Mouse (Mus musculus) spleen, postnatal 14 days (tissue): ENCODE results near the gene Pnp2.
"Not testable (repeated sequence)": the region's sequence is repeated elsewhere in the genome, so short reads cannot be mapped to it uniquely, and the experiment has no call there.

Source experiments
- DNase-seq, 2 experiments: peaks; one replicate each; pipeline ENCODE4 v3.0.0; 2021 to 2022; ENCODE audit warnings: low spot score in 2 of 2

Pnp2 gene

GRCm38 (mm10) chr14:50957146-50957545 lies 1.4 kb downstream of the Pnp2 start:
- not testable (repeated sequence) for DNase-seq

DNA sequence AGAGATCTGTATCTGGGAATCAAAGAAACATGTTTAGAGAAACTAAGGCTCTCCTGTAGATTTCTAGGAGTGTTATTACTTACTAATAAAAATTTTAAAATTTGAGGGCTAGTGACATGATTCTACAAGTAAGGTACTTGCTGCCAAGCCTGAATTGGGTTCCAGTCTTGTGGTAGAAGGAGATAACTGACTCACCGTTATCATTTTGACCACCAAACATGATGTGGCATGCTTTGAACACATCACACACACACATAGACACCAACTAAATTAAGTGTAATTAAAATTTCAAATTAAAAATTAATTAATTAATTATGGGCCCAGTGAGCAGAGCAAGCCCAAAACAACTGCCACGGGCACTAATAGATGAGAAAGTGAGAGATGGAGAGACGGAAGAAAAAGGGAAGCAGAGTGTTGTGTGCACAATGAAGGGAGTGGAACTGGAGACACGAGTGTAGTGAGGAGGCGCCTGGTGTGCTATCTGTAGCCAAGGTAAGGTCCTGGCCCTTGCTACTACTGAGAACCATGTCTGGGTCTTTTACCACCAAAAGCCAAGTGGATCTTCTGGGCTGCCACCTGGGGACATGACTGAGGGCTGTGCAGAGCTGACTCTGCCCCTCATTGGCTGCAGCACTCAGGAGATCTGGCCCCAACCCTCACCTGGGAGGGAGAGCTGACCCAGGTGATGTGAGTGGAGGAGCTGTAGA lies 2.6 kb downstream of the Pnp2 start:
- DNase-seq: not testable (repeated sequence)

GRCm38 (mm10) chr14:50968216-50968980 lies 12.6 kb downstream of the Pnp2 start:
- no peak for DNase-seq

DNA sequence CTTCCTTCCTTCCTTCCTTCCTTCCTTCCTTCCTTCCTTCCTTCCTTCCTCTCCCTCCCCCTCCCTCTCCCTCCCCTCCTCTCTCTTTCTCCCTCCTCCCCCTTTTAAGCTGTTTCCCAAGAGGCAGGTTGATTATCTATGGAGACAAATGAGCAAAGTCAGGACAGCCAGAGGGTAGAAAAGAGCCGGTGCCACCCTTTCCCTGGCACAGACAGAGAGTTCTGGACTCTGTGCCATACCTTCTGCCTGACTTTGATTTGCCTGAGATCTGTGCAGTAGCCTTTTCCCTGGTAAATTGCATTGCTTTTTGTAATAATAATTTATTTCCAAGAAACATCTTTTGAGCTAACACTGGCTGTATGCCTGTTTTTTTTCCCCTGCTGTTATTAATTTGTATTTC lies 13.2 kb downstream of the Pnp2 start:
- no peak for DNase-seq

DNA sequence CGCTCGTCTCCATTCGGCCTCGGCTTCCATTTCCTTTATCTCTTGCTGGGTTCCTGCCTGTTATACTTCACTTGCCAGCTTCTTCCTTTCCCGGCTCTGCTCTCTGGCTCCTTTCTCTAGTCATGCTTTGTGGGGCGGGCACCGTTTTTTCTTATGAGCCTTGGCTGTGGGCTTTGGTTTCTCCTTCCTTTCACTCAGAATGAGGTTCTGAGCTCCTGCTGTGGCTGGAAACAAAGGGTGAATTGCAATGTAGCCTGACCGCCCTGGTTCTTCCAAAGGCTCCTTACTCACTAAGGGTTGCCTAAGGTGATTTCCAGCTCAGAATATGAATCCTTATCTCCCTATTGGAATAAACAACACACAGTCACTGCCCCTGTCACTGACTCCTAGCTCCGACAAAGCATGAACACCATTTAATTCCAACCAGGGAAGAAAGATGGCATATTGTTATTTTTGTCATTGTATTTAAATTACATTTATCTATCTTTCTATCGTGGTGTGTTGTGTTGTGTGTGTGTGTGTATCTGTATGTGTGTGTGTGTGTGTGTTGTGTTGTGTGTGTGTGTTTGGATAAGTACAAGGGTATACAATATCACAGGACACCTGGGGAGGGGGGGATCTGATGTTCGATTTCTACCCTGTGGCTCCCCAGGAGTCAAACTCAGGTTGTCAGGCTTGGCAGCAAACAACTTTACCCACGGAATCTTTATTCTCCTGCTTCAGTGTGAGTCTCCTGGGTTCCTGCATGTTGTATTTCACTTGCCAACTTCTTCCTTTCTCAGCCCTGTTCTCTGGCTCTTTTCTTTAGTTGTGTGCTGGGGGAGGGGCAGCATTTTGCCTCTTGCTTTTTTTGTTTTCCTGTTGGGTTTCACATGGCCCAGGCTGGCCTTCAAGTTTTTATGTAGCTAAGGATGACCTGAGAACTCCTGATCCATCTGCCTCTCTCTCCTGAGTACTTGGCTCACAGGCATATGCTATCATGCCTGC lies 14.1 kb downstream of the Pnp2 start:
- DNase-seq: no peak

DNA sequence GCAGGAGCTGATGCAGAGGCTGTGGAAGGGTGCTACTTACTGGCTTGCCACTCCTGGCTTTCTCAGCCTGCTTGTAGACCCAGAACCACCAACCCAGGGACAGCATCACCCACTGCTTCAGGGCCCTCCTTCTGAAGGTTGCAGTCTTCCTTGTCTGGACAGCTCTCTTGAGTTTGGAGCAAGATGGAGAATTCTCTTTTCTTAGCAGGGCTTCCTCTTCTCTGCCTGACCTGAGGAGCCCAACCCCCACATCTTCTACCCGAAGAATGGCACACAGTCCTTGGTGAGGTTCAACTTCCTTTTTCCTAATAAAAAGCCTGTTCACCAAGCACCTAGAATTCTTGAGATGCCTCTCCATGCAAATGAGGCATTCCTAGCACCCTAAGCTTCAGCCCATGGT lies 15.0 kb downstream of the Pnp2 start:
- no peak for DNase-seq

GRCm38 (mm10) chr14:50973054-50973453 lies 17.3 kb downstream of the Pnp2 start:
- DNase-seq: not testable (repeated sequence)

DNA sequence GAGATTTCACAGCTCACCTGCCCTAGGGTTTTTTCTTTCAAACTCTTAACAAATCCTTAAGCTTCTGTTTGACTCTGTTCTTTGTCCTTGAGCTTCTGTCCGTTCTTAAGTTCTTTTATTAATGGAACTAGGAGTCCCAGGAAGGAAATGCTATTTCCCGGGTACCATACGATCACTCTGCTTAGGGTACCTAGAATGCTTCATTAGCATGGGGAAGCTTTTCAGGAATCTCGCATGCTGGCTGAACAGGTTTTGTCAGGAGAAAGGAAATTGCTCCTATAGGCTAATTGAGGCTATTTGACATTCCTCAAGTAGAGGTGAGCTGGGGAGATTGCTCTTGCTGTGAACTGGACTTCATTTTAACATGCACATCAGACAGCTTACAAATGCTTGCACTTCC lies 17.9 kb downstream of the Pnp2 start:
- DNase-seq: no peak

GRCm38 (mm10) chr14:50975001-50975400 lies 19.2 kb downstream of the Pnp2 start:
- DNase-seq: no peak

GRCm38 (mm10) chr14:50976674-50977073 lies 20.9 kb downstream of the Pnp2 start:
- no peak for DNase-seq

- not testable (repeated sequence) for DNase-seq
These were observed 22.7 kb downstream of the Pnp2 start for GRCm38 (mm10) chr14:50978451-50978850.

GRCm38 (mm10) chr14:50979631-50980030 lies 23.8 kb downstream of the Pnp2 start:
- DNase-seq: no peak

DNA sequence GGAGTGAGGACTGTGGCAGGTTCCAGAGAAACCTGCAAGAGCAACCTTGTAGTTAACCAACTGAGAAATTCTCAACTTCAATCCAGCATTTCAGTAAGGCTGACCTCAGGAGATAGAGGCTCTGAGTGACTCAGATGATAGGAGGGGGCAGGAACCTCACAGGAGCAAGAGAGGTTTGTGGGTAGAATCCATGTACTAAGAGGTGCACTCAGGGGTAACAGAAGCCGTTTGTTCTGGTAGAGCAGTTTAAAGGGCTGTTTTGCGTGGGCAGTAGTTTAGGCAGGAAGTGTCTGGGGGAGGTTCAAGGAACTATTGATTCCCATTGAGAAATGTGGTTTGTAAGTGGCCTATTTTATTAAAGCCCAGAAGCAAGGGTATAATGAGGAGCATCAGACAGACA lies 25.4 kb downstream of the Pnp2 start:
- DNase-seq: no peak

GRCm38 (mm10) chr14:50981837-50982236 lies 26.0 kb downstream of the Pnp2 start:
- no peak for DNase-seq

DNA sequence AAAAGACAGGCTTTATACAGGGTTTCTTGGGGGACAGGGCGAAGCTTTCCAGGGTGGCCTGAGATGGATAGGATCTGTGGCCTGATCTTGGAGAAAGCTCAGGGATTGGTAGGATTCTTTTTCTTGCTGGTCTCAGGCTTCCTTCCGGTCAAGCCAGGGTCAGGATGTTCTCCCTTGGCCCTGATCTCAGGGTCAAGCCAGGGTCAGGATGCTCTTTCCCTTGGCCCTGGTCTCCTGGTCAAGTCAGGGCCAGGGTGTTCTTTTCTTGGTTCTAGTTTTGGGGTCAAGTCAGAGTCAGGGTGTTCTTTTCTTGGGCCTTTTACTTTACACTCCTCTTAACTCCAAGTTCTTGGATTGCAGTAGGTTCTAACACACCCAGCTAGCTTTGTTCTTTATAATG lies 31.9 kb downstream of the Pnp2 start:
- no peak for DNase-seq

DNA sequence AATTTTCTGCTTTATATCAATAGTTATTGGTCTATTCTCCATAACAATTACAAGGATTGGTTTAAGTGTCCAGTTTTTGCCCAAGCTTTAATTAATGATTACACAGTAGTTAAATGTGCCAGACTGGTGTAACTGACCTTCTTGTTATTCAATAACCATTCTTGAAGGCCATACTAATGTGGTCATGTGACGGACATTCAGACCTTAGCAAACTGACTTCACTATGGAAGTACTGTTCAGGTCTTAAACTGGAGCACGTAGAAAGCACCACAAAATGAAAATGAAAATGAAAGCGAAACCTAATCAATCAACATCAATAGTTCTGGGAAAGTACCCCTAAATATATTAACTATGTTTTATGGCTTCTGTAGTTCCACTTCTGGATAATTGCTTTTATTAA lies 35.2 kb downstream of the Pnp2 start:
- DNase-seq: no peak

DNA sequence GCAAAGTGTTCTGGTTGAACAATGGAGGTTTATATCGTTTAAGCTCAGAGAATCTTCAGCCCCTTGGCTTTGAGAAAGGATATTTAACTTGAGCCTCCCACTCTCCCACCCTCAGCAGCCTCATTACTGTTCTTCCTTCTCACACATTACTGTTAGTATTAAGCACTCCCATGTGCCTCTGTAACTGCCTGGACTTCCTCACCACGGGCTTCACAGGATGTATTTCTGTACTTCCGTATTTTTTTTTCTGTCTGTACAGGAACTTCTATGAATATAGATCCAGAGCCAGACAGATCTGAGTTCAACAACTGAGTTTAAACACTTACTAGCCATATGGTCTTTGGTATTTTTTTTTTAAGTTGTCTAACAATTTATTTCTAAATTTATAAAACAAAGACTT lies 41.3 kb downstream of the Pnp2 start:
- DNase-seq: no peak

DNA sequence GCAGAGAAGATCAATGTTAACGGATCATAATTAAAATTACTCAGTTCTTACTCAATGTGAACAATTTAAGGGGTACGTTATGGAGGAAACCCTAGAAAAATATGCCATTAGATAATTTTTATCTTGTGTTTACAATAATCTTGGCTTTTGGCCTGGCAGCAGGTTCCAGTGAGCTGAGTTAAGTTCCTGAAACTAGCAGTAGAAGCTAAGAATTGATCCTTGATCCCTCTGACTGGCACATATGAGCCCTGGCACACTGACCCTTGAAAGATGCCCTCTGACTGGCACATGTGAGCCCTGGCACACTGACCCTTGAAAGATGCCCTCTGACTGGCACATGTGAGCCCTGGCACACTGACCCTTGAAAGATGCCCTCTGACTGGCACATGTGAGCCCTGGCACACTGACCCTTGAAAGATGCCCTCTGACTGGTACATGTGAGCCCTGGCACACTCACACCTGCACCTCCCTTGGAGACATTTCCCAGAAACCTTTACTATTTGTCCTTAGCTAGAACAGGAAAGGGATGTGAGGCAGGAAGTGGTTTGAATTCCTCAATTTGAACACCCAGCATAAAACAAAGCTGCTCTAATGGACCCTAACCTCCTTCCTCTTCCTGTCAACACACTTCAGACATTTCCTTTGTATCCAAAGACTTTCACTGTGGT lies 42.3 kb downstream of the Pnp2 start:
- DNase-seq: no peak

GRCm38 (mm10) chr14:51007152-51007801 lies 51.5 kb downstream of the Pnp2 start, which contains the start of gene Rnase10:
Gene Rnase10, plus strand, starts transcription at chr14:51007751.
- no peak for DNase-seq

DNA sequence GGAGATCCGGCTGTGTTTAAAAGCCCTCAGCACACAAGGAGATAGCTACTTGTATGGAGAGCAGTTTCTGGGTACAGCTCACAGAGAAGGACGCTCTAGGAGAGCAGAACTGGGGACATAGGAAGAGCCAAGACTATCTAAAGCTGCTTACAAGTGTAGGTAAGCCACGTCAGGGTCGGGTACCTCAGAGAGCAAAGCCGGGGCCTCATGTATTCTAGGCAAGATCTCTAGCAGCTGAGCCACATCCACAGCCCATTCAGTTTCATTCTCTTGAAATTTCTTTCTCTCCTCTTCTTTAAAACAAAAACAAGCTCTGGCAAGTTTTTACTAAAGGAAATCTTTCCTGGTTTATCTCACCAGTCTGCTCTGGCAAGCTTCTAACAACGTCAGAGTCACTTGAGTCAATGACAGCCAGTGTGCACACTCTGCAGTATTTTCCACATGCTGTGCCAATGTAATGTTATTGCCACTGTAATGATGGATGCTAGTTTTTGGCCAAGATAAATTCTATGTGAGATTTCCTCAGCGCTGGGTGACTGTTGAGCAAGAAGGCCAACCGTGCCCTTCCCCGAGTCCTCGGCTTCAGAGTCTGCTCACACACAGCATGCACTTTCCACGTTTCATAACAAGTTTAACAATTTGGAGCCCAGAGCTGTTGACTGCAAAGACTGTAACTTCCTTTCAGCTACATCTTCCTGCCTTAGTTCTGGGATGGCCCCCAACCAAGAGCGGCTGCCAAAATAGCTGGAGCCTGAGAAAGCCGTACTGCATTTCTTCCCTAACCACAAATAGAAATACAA lies 52.3 kb downstream of the Pnp2 start:
- DNase-seq: no peak
